In the genomic region with DNA sequence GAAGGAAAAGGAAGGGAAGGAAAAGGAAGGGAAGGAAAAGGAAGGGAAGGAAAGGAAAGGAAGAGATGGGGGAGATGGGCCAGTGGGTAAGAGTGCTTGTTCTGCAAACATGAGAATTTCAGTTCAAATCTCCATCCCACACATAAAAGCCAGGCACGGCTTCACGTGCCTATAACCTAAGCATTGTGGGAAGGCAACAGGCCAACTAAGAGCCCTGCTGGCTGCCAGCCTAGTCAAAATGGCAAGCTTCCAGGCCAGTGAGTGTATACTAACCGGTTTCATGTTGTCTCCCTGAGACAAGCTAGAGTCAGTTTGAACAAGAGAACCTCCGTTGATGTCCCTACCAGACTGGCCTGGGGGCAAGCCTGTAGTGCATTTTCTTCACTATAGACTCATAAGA, we compare ENCODE assay signal across 9 mouse cellular contexts. TPM values are rescaled to one million over a fixed set of nuclear protein-coding genes. Genes with fewer than 3 reads are reported as not detected.
DNase-seq lines count a peak whose midpoint lies in the region; ATAC-seq lines count a peak whose summit lies in the region.
"Had no signal": no experiment of that assay in that cellular context is flagged by ENCODE, and none has a peak within 500 bp of the region (broad histone marks: within the 10 kb centered on the region; RNA-seq: fewer than 3 reads in every experiment).

No protein-coding gene starts in this region.

- 0 out of 2 replicates have a peak, but pooled peaks cover under 1% of the 10 kb centered on the region for H3K27me3 ChIP-seq in liver, embryonic 11.5 days (replicated peaks; ENCODE audit: control insufficient read depth, insufficient read depth, low read length)

- no peaks in the 10 kb centered on the region for H3K9me3 ChIP-seq in liver, embryonic 11.5 days (ENCODE audit: control insufficient read depth, low read length)

- no peak overlapping the region for H3K9ac ChIP-seq in liver, embryonic 11.5 days (ENCODE audit: low read depth, low read length)

- no peak overlapping the region for H3K4me2 ChIP-seq in liver, embryonic 11.5 days

- DNase-seq in cerebellum, postnatal 10 days, result peak; percentile 91
- DNase-seq in cerebellum, adult 9-11 months, result no peak
- DNase-seq in urinary bladder, postnatal 14 days (ENCODE audit: low spot score), result peak; percentile 71
- DNase-seq in urinary bladder, postnatal 10 days (ENCODE audit: low spot score), result no peak
- peak; percentile 43 to 70 for DNase-seq in layer of hippocampus, adult 8-10 months (ENCODE audit: low spot score in 2 of 2)
- peak; percentile 67 for DNase-seq in ovary, postnatal 36 days (ENCODE audit: low spot score)
- DNase-seq in embryo, embryonic 11 days, result no peak
- no peak for DNase-seq in liver, embryonic 11.5 days (ENCODE audit: low spot score)

- H3K4me3 ChIP-seq in liver, embryonic 11.5 days (ENCODE audit: low read depth, low read length), result no peak overlapping the region

- ATAC-seq in liver, embryonic 11.5 days (replicated peaks; ENCODE audit: low FRiP score), result no peak

- WGBS in liver, embryonic 11.5 days, result 82% methylated on average over 4 of the region's 4 CpGs

- H3K27ac ChIP-seq in liver, embryonic 11.5 days (ENCODE audit: low read depth, low read length), result no peak overlapping the region
- H3K27ac ChIP-seq: kidney, postnatal 0 days had no signal

- no peaks in the 10 kb centered on the region for H3K36me3 ChIP-seq in liver, embryonic 11.5 days (ENCODE audit: control insufficient read depth, insufficient read depth, low read length)

- 0 out of 2 replicates have a peak, but pooled peaks cover 4% of the 10 kb centered on the region for H3K4me1 ChIP-seq in liver, embryonic 11.5 days (replicated peaks; ENCODE audit: control insufficient read depth, insufficient read depth, low read length)

RNA-seq across cellular contexts. Expression of a gene that starts 23.8 kb away (rescaled TPM):
- total RNA-seq in layer of hippocampus, adult 8-10 months (2022), result 10 to 100 TPM in 2 of 4 experiments, 1 to 10 TPM in 2; 8.5 to 13.7 (median 11.2) TPM
- polyA plus RNA-seq in liver, embryonic 11.5 days (2014; fragmentation: Nextera tagmentation; extraction: Ambion mirVana), result 45.8 and 49.4 TPM in 2 replicates

RNA-seq across cellular contexts. Expression of a gene that starts 32.4 kb away (rescaled TPM):
- total RNA-seq in layer of hippocampus, adult 8-10 months (2022), result 1 to 10 TPM; 1.7 to 6.2 (median 3.5) TPM
- 6.6 and 7.4 TPM in 2 replicates for polyA plus RNA-seq in liver, embryonic 11.5 days (2014; fragmentation: Nextera tagmentation; extraction: Ambion mirVana)

RNA-seq across cellular contexts. Expression of a gene that starts 57.1 kb away (rescaled TPM):
- total RNA-seq in layer of hippocampus, adult 8-10 months (2022), result 100 to 1,000 TPM; 126 to 141 (median 133) TPM
- 71.1 and 77.6 TPM in 2 replicates for polyA plus RNA-seq in liver, embryonic 11.5 days (2014; fragmentation: Nextera tagmentation; extraction: Ambion mirVana)

Comparison
In these comparisons a context has a peak if more than half of its experiments do, and no peak if none do; other contexts are left out.
1. DNase-seq: peak in cerebellum, postnatal 10 days (2 of 2), urinary bladder, postnatal 14 days (single experiment), layer of hippocampus, adult 8-10 months (2 of 2) and ovary, postnatal 36 days (single experiment); none in cerebellum, adult 9-11 months (single experiment), urinary bladder, postnatal 10 days (single experiment), embryo, embryonic 11 days (single experiment) and liver, embryonic 11.5 days (single experiment).